Mouse (Mus musculus) neural tube, embryonic 15.5 days (tissue): ENCODE results near the gene Sytl1. TPM values are rescaled to one million over a fixed set of nuclear protein-coding genes. Genes with fewer than 3 reads are reported as not detected.

Source experiments
- ATAC-seq: fragments of 200-750 bp; cut with Nextera tagmentation; 2 replicates; pipeline ENCODE4 v1.8.0; 2017; ENCODE audit warnings: mild to moderate bottlenecking, moderate TSS enrichment, moderate library complexity; ENCODE audit not compliant: low FRiP score
- H3K27ac ChIP-seq: fragments of 300-500 bp; sonication (generic); replicated peaks from 2 replicates; pipeline ENCODE4 v1.5.1; 2015; ENCODE audit warnings: mild to moderate bottlenecking, inconsistent platforms
- H3K27me3 ChIP-seq: fragments of 300-500 bp; sonication (generic); replicated peaks from 2 replicates; pipeline ENCODE4 v1.6.1; 2015; ENCODE audit warnings: inconsistent platforms
- H3K36me3 ChIP-seq: fragments of 300-500 bp; sonication (generic); 2 replicates; pipeline ENCODE4 v1.6.1; 2015; ENCODE audit warnings: inconsistent platforms
- H3K4me1 ChIP-seq: fragments of 300-500 bp; sonication (generic); 2 replicates; pipeline ENCODE4 v1.6.1; 2015; ENCODE audit warnings: inconsistent platforms
- H3K4me2 ChIP-seq: fragments of 300-500 bp; sonication (generic); 2 replicates; pipeline ENCODE4 v1.6.1; 2015; ENCODE audit warnings: inconsistent platforms, mild to moderate bottlenecking, moderate library complexity
- H3K4me3 ChIP-seq: fragments of 300-500 bp; sonication (generic); replicated peaks from 2 replicates; pipeline ENCODE4 v1.5.1; 2015; ENCODE audit warnings: mild to moderate bottlenecking, inconsistent platforms
- H3K9ac ChIP-seq: fragments of 300-500 bp; sonication (generic); replicated peaks from 2 replicates; pipeline ENCODE4 v1.6.1; 2015; ENCODE audit warnings: mild to moderate bottlenecking, inconsistent platforms
- H3K9me3 ChIP-seq: fragments of 300-500 bp; sonication (generic); replicated peaks from 2 replicates; pipeline ENCODE4 v1.6.1; 2016; ENCODE audit warnings: inconsistent platforms
- whole genome bisulfite sequencing: fragments of 180-500 bp; shearing (Covaris S2); methylation state at CpG from one replicate; pipeline ENCODE4 v1.1.7; 2015; ENCODE audit warnings: mixed read lengths; 5-methylcytosine and 5-hydroxymethylcytosine counted together
- polyA plus RNA-seq: library from polyadenylated mRNA; unstranded; fragments of >200 nt; fragmentation: Nextera tagmentation; extraction: Ambion mirVana; gene quantifications from 2 replicates; pipeline ENCODE4 v1.2.1, GENCODE M21; 2015

Sytl1 gene
- polyA plus RNA-seq, 1 experiment from 2014 or later, result 0.20 TPM

DNA sequence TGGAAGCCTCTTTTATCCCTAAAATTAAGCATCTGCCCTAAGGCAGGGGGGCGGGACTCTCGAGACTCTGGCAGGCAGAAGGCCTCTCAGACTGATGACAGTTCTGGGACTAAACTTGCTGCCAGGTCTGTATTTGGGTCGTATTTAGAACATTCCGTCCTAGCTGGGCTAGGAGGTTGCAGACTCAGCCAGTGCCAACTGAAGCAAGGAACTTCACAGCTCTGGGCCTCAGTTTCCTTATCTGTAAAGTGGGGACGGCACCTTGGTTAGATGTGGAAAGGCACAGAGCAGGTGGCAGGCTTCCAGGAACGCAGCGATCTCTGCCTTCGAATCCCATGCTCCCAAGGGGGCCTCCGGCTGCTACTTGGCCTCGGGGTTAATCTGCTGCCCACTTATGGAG is 36.8 kb downstream of the Sytl1 start:
- H3K27me3 ChIP-seq, result peaks cover 11% of the 10 kb centered on the region
- H3K36me3 ChIP-seq, result no peaks in the 10 kb centered on the region
- H3K9me3 ChIP-seq, result no peaks in the 10 kb centered on the region
- no peak overlapping the region for H3K27ac ChIP-seq
- no peak overlapping the region for H3K9ac ChIP-seq
- H3K4me3 ChIP-seq, result no peak overlapping the region
- H3K4me2 ChIP-seq, result no peak overlapping the region
- H3K4me1 ChIP-seq, result peaks cover 5% of the 10 kb centered on the region; the same call in 1 of the 2 replicates
- WGBS, result 69% methylated on average over 10 of the region's 10 CpGs
- no peak for ATAC-seq

DNA sequence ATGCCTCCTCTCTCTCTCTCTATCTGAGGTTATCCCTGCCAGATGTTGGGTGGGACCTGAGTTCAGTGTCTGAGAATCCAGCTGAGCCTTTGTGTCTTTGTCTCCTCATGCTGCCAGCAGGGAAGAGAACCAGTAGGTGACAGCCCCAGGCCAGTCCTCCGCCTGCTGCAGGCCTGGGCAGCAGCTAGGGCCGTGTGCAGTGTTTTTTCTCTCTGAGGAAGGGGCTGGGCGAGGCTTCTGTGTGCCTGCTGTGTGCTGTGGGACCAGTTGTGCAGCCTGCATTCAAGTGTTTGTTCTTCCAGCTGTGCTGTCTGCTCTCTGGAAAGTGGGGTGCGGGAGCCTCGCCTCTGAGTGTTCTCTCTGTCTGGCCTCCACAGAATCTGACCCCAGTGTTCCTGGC is 39.0 kb downstream of the Sytl1 start:
- Histone ChIP-seq H3K4me2 (no peak overlapping the region), H3K9me3 (no peaks in the 10 kb centered on the region), H3K9ac (no peak overlapping the region), H3K4me1 (peaks cover 10% of the 10 kb centered on the region), H3K4me3 (no peak overlapping the region), H3K27ac (no peak overlapping the region), H3K36me3 (no peaks in the 10 kb centered on the region), H3K27me3 (peaks cover 25% of the 10 kb centered on the region)
- WGBS, result 54% methylated on average over 5 of the region's 5 CpGs
- ATAC-seq, result no peak

DNA sequence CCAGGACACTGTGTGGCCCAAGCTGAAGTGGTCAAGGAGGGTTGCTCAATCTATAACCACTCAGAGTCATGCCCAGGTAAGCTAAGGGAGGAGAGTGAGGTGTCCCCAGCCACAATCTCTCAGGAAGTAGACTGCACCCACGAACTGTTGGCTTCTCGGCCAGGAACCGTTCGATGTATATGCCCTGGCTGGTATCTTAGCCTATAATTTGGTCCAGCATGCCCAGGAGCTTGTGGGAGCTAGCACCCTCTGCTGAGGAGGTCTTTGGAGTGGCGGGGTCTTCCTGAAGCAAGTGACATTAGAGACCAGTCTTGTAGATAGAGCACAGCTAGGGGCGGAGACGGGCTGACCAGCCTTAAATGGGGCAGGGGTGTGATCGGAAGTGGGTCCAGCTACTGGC is 41.2 kb downstream of the Sytl1 start:
- peaks cover 25% of the 10 kb centered on the region for H3K27me3 ChIP-seq
- no peak overlapping the region for H3K27ac ChIP-seq
- 85% methylated on average over 8 of the region's 8 CpGs for WGBS
- H3K4me3 ChIP-seq, result no peak overlapping the region
- ATAC-seq, result no peak
- no peak overlapping the region for H3K4me2 ChIP-seq
- no peak overlapping the region for H3K9ac ChIP-seq
- no peaks in the 10 kb centered on the region for H3K36me3 ChIP-seq
- H3K4me1 ChIP-seq, result peaks cover 13% of the 10 kb centered on the region
- H3K9me3 ChIP-seq, result no peaks in the 10 kb centered on the region

DNA sequence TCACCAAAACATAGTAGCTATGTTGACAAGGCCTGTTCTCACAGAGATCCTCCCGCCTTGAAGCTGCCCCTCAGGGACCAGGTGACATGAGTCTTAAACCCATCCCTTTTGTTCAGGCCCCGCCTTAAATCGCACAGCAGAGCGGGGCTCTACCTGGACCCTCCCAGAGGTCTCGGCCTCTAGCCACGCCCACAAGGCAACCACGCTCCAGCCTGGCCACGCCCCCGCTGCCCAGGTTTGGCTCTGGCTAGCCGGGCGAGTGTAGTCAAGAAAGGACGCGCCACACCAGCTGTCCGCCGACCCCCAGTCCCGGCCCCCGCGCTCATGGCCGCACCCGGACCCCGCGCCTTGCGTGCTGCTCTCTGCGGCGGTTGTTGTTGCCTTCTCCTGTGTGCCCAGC is 42.3 kb downstream of the Sytl1 start:
- no peak overlapping the region for H3K27ac ChIP-seq
- ATAC-seq, result peak; percentile 31; the same call in 1 of the 2 replicates
- no peaks in the 10 kb centered on the region for H3K9me3 ChIP-seq
- H3K4me1 ChIP-seq, result peaks cover 13% of the 10 kb centered on the region
- no peaks in the 10 kb centered on the region for H3K36me3 ChIP-seq
- peaks cover 25% of the 10 kb centered on the region for H3K27me3 ChIP-seq
- WGBS, result 3% methylated on average over 25 of the region's 25 CpGs
- H3K4me3 ChIP-seq, result peak overlapping the region; percentile 38
- H3K9ac ChIP-seq, result peak overlapping the region; percentile 36; the same call in 1 of the 2 replicates
- peak overlapping the region; percentile 71 for H3K4me2 ChIP-seq

DNA sequence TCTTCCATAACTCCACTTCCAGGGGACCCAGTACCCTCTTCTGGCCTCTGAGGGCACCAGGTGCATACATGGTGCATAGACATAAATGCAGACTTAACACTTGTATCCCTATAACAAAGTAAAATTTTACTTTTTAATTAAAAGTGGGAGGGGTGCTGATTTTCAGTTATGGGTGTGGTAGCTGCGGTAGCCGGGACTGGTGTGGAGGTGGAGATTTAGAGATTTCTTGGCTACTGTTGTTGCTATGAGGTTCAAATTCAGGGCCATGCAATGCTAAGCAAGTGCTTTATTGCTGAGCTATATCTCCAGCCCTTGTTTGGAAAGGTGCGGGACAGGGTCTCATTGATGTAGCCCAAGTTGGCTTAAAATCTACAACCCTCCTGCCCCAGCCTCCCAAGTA is 44.2 kb downstream of the Sytl1 start:
- Histone ChIP-seq H3K27ac (no peak overlapping the region), H3K4me3 (no peak overlapping the region), H3K9me3 (no peaks in the 10 kb centered on the region), H3K27me3 (peaks cover 36% of the 10 kb centered on the region), H3K36me3 (no peaks in the 10 kb centered on the region), H3K4me2 (no peak overlapping the region), H3K4me1 (peaks cover 11% of the 10 kb centered on the region), H3K9ac (no peak overlapping the region)
- ATAC-seq, result no peak
- 92% methylated on average over 3 of the region's 3 CpGs for WGBS

DNA sequence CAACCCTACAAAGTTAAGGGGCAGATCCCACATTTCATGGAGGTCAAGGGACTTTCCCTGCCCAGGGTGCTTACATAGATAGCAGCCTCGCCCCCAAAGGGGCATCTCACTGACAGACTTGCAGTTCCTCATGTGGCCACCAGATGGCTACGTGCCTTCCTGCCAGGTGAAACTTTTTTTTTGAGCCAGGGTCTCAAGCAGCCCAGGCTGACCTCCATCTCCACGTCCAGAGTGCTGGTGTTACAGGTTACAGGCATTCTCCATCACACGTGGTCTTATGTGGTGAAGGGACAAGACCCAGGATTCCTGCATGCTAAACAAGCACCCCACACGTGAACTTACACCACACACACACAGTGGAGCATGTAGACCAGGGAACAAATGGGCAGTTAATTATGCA is 45.3 kb downstream of the Sytl1 start:
- H3K9me3 ChIP-seq, result no peaks in the 10 kb centered on the region
- H3K4me1 ChIP-seq, result peaks cover 21% of the 10 kb centered on the region
- no peak overlapping the region for H3K4me3 ChIP-seq
- H3K27me3 ChIP-seq, result peaks cover 40% of the 10 kb centered on the region
- H3K9ac ChIP-seq, result no peak overlapping the region
- no peak overlapping the region for H3K4me2 ChIP-seq
- WGBS, result 1% methylated on average over 5 of the region's 5 CpGs
- ATAC-seq, result no peak
- H3K36me3 ChIP-seq, result no peaks in the 10 kb centered on the region
- H3K27ac ChIP-seq, result no peak overlapping the region

DNA sequence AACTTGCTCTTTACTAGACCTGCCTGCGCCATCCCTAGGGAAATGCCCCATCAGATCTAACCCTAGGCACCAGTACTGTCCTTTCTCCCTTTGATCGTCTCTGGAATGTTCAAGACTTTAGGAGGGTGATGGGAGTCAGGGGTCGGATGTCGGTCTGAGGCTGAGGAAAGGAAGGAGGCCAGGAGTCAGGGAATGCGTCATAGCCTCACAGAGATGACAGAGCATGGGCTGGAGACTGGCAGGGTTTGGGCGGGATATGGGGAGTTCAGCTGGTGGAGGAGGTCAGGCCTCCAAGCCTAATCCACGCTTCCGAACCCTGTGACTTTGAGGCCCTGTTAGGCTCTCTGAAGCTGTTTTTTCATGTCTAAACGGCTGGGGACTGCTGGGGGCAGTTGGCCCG is 49.3 kb downstream of the Sytl1 start:
- Histone ChIP-seq H3K36me3 (no peaks in the 10 kb centered on the region), H3K4me3 (peak overlapping the region; percentile 72), H3K9me3 (no peaks in the 10 kb centered on the region), H3K27ac (no peak overlapping the region), H3K9ac (0 out of 2 replicates have a peak overlapping the region, but pooled peaks have one; percentile 6), H3K4me2 (peak overlapping the region; percentile 98), H3K27me3 (peaks cover 24% of the 10 kb centered on the region), H3K4me1 (peaks cover 28% of the 10 kb centered on the region)
- no peak for ATAC-seq
- WGBS, result 10% methylated on average over 10 of the region's 10 CpGs

DNA sequence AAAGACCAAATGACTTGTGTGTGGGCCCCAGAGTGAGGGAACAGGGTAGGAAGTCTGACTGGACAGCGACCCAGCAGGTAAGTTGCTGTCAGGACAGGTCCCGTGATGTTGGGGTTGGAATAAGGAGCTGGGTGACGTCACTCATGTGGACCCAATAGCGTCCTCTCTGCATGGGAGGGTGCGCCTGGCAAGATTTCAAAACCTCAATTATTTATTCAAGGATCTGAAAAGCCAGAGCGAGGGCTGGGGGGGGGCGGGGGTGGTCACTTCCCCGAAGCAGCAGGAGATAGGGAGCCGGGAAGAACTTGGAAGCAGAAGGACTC is 49.7 kb downstream of the Sytl1 start:
- ATAC-seq, result peak; percentile 40; the same call in 1 of the 2 replicates
- H3K4me3 ChIP-seq, result peak overlapping the region; percentile 72
- H3K4me1 ChIP-seq, result peaks cover 28% of the 10 kb centered on the region
- peaks cover 24% of the 10 kb centered on the region for H3K27me3 ChIP-seq
- H3K9me3 ChIP-seq, result no peaks in the 10 kb centered on the region
- no peaks in the 10 kb centered on the region for H3K36me3 ChIP-seq
- no peak overlapping the region for H3K27ac ChIP-seq
- peak overlapping the region; percentile 6; the same call in 1 of the 2 replicates for H3K9ac ChIP-seq
- WGBS, result under 1% methylated on average over 9 of the region's 9 CpGs
- H3K4me2 ChIP-seq, result peak overlapping the region; percentile 98

DNA sequence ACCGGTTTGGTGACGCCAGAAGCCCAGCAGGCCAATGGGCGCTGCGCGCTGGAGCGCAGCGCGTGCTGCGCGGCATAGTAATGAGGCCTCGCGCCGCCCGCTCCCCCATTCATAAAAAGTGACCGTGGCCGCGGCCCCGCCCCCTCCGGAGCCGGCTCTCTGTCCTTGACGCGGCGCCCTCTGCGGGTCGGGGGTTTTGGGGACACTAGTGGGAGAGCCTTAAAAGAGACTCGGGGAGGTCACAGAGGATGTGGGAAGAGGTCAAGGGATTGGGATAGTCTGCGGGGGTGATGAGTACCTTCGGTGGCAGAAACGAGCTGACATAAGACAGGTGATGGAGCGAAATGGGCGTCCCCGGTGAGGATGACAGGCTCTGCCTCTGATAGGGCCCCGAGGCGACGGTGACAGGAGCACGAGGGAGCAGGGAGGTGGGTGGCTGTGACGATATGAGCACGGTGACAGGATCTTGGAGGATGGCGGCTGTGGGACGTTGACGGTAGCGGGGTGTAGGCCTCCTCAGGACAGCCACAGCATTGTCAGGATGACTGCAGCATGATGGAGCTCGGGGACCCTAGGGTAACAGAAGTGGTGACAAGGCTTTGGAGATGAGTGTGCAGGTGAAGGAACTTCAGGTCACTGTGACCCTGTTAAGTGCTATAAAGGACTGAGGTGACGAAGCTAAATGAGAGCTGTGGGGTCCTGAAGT is 50.2 kb downstream of the Sytl1 start:
- Histone ChIP-seq H3K4me1 (peaks cover 26% of the 10 kb centered on the region), H3K27me3 (peaks cover 24% of the 10 kb centered on the region), H3K4me3 (peak overlapping the region; percentile 72), H3K36me3 (no peaks in the 10 kb centered on the region), H3K9me3 (no peaks in the 10 kb centered on the region), H3K4me2 (peak overlapping the region; percentile 98), H3K27ac (no peak overlapping the region), H3K9ac (peak overlapping the region; percentile 67)
- WGBS, result 2% methylated on average over 44 of the region's 44 CpGs
- peak; percentile 86 for ATAC-seq

DNA sequence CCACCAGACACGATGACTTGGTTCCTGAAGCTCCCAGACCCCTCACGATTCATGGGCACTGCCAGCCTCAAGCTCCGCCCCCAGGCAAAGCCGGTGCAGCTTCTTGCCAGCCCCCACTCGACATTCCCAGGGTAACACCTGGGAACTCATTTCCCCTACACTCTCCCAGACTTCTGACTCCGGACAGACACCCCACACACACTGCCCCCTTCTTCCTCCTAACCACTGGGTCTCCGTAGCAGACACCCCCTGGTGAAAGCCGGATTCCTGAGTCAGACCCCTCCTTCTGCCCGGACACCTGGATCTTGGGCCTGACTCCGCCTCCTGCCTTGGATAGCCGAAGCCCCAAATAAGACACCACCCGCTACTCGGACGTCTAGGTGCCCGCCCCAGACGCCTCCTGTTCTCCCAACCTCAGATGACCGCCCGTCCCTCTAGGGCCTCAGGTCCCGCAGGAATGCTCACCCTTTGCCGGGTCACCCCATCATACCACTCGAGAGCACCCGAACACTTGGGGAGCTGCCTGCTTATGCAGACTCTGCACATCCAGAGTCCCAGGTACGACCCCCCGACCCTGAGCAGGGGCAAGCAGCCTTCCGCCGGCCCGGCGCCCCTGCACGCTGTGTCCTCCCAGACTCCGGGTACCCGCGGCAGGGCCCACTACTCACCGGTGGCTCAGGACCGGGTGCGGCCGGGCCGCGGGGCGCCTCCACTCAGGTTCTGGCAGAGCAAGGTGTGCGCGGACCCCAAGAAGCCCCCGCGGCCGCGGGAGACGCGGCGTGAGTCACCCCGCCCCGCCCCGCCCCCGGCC is 51.0 kb downstream of the Sytl1 start, which contains the start of the genes Cd164l2 and Gpr3:
TSS of gene Cd164l2 (plus strand) at position 381 of the 811 bp plus-strand sequence.
TSS of gene Gpr3 (minus strand) at position 786 of the 811 bp plus-strand sequence.
- WGBS, result 2% methylated on average over 43 of the region's 52 CpGs
- H3K4me3 ChIP-seq, result peak within 1 kb of the TSS; percentile 72
- H3K4me1 ChIP-seq, result peaks cover 25% of the 10 kb centered on the region
- peaks cover 24% of the 10 kb centered on the region for H3K27me3 ChIP-seq
- no peak within 1 kb of the TSS for H3K27ac ChIP-seq
- no peaks in the 10 kb centered on the region for H3K36me3 ChIP-seq
- H3K9me3 ChIP-seq, result no peaks in the 10 kb centered on the region
- peak within 1 kb of the TSS; percentile 98 for H3K4me2 ChIP-seq
- peak within 1 kb of the TSS; percentile 67 for H3K9ac ChIP-seq
- ATAC-seq, result peak; percentile 59

DNA sequence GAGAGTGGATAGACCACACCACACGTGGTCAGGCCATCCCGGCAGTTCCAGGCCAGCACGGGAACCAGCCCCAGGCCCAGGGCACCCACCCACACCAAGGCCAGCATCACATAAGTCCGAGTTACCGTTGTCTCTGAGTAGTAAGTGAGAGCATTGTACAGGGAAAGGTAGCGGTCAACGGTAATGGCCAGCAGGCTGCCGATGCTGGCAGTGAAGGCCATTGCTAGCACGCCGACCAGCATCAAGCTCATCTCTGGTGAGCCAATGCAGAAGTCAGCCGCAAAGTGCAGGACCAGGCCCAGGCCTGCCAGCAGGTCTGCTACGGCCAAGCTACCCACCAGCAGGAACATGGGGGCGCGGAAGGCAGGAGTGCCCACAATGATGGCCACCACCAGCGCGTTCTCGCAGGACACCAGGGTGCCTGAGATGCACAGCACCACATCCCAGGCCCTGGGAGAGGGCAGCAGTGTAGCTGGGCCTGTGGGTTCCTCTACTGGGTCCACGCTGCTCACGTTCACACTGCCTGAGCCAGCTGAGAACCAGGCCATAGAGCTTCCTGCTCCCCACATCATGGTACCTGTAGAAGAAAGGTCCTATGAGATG is 52.0 kb downstream of the Sytl1 start:
- Histone ChIP-seq H3K4me1 (peaks cover 25% of the 10 kb centered on the region), H3K4me2 (no peak overlapping the region), H3K9me3 (no peaks in the 10 kb centered on the region), H3K27ac (no peak overlapping the region), H3K27me3 (peaks cover 24% of the 10 kb centered on the region), H3K36me3 (no peaks in the 10 kb centered on the region), H3K9ac (no peak overlapping the region), H3K4me3 (no peak overlapping the region)
- no peak for ATAC-seq
- WGBS, result 93% methylated on average over 19 of the region's 19 CpGs
